Mouse (Mus musculus) bone marrow, adult 2 months (tissue): Measurements from ENCODE around the gene Gnai3.

Experiments
- CTCF ChIP-seq: fragments of 200-500 bp; IDR thresholded peaks from 2 replicates; pipeline ENCODE4 v1.5.1; 2011; ENCODE audit warnings: low read length, control low read depth; ENCODE audit not compliant: control insufficient read depth, insufficient read depth
- POLR2A ChIP-seq: fragments of 200-500 bp; IDR thresholded peaks from 2 replicates; pipeline ENCODE4 v1.6.1; 2011; ENCODE audit warnings: low read depth, mild to moderate bottlenecking, control low read depth, low read length, borderline replicate concordance; ENCODE audit not compliant: control insufficient read depth

DNA sequence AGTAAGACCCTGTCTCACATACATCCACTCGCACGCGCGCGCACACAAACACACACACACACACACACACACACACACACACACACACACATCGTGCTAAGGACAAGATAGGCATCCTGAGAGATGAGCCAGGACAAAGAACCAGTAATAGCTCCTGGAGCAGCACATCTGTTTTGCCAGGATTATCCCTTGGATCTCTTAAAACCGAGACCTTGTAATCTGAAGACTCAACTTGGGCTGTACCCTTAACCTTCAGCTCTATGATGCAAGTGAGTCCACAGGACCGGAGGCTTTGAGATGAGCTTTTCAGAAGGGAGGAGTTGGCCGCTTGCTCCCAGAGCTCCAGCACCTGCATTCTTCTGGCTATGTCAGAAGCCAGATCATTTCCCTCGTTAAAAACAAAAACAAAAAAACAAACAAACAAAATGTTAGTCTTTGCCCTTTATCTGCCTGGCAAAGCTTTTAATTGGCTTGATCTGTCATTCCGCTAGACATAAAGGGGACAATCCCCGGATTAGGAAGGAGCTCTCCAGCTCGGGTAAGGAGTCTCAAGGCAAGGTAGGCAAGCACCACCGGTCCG is 53.3 kb downstream of the Gnai3 start, which contains the start of gene Gnat2:
- TF ChIP-seq POLR2A = no peak
- TF ChIP-seq CTCF = no peak
